Mouse (Mus musculus) cerebellum, adult 11-12 months (tissue): ENCODE measurements around the gene F11r.

Experiments
- DNase-seq: peaks from one replicate; pipeline ENCODE4 v3.0.0; 2022

F11r gene

DNA sequence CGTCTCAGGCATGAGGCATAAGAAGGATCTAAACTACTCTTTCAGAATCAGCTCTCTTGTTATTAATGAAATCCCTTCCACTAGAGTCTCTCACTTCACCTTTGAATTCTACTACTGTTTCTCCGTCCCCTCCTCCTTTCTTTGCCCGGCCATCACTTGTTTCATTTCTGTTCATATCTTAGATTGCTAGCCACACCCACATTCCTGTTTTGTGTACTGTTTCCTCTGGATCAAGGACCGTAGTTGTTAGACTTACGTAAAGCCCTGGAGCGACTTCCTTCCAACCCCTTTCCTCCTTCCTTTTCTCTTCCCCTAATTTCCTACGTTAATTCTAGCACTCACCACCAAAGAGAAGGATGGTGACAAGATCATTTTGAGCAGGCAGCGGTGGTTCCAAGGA, 1.7 kb downstream of the F11r start:
- no peak for DNase-seq

DNA sequence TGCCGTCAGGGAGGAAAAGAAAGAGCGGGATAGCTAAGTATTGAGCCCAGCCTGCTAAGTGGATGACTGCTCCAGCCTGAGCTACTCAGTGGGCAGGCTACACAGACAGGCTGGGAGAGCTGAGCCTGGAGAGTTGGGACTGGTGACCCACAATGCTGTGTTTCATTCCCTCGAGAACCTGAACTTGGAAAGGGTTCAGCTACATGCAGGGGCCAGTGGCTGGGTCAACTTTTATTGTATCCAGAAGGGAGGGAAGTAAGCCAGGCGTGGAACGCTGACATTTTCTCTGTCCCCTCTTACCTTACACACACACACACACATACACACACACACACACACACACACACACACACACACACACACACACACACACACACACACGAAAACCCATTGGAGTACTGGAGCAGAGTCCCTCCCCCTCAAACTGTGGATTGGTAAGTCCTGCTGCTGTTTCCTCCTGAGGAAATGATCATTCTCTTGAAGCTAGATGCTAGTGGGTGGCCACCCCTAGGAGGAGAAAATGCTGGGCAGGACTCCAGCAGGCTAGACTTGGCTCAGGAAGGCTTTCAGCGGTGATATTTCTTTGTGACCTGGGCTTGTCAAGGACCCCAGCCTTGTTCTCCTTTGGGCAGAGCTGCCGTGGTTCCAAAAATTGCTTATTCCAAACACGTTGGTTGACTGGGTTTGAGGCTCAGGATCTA, 2.8 kb downstream of the F11r start:
- no peak for DNase-seq

- DNase-seq, result no peak
Observed at GRCm38 (mm10) chr1:171441466-171442412, 4.4 kb downstream of the F11r start.

- DNase-seq, result no peak
Observed at GRCm38 (mm10) chr1:171442413-171442760, 5.1 kb downstream of the F11r start.

GRCm38 (mm10) chr1:171445050-171445449, 7.7 kb downstream of the F11r start:
- DNase-seq, result no peak

DNA sequence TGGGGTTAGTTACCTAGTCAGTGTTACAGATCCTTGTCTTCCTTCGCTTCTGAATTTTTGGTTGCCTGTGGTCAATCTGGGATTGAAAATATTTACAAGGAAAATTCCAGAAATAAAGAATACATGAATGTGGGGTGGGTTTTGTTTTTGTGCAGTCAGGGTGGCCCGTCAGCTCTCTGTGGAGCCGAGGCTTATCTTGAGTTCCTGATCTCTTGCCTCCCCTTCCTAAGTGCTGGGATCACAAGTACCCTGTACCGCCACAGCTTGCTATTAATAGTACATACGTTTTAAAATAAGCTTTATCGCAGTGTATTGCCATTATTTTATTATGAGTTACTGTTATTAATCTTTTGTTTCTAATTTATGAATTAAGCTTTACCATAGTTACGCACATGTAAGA, 9.5 kb downstream of the F11r start:
- DNase-seq, result no peak

DNA sequence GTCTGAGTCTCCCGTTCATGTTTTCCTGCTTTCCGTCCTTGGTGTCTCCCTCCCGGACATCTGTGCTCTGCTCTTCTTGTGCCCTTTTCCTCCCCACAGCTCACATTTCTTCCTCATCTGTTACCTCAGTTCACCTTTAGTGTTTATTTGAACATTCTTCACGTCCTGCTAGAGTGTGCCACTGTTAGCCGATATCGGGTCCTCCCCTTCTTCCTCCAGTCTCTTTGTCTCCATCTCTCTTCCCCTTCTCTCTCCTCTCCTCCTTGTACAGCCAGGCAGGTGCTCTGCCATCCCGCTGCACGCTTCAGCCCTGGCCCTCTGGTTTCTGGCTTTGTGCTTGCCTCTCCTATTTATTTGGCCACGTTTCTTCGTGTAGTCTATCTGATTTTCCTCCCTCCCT, 10.4 kb downstream of the F11r start:
- no peak for DNase-seq

DNA sequence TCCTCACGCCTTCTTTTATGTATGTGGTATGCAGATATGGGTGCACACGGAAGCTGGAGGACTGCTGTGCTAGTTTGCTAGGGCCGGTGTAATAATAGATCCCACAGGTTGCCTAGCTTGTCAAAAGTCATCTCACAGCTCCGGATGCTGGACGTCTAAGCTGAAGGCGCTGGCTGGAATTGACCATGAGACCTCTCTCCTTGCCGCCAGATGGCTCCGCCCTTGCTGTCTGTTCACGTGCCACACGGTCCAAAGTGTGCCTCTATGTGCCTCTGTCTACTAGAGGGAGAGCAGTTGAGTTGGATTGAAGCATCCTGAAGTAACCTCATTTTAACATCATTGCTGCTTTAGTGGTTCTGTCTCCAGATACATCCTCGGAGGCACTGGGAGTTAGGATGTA, 12.7 kb downstream of the F11r start:
- no peak for DNase-seq

DNA sequence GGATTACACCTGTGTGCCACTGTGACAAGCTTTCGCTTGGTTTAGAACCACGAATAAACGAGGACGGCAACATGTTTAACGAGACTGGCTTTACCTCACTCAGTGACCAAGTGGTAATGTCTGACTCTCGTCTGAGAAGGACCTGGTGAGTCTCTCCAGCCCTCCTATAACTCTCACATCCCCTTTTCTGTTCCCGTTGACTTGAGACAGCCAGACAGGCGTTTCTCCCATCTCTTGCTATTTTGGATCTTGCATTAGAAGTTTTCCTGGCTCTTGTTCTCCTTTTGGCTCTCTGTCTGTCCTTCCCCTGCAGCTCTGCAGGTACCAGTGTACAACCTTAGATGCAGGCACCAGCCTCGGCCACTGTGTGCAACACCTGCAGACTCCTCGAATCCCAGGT, 13.7 kb downstream of the F11r start:
- DNase-seq, result no peak

GRCm38 (mm10) chr1:171452522-171452921, 15.2 kb downstream of the F11r start:
- no peak for DNase-seq

- no peak for DNase-seq
Observed at GRCm38 (mm10) chr1:171452923-171453322, 15.6 kb downstream of the F11r start.

GRCm38 (mm10) chr1:171454926-171455325, 17.6 kb downstream of the F11r start:
- no peak for DNase-seq

DNA sequence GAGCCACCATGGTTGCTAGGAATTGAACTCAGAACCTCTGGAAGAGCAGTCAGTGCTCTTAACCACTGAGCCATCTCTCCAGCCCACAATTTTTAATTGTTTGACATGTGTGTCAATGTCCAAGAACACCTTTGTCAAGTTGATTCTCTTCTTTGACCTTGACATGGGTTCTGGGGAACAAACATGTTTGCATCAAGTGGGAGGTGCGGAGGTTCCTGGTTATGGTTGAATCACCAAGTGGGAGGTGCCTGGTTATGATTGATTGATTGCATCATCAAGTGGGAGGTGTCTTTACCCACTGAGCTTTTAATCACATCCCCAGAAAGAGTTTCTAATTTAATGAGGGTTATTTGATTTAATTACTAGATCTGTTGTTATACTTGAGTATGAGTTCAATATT, 20.2 kb downstream of the F11r start:
- DNase-seq, result no peak

DNA sequence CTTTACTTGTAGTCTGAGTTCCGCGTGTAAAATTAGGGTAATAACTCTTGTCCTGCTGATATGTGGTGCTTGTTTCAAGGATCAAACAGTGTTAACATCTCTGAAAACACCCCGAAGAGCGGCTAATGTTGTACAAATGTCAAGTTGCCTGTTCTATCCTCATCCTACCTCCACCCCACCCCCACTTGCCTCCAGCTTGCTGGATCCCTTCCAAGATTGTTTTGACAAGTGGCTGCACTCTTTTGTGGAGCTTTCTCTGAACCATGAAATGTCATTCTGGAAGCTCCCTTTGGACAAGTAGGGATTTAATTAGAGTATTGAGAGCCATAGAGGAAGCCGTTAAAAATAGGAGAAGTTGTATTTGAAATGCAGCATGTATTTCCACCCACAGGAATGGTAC, 22.5 kb downstream of the F11r start:
- DNase-seq, result no peak

DNA sequence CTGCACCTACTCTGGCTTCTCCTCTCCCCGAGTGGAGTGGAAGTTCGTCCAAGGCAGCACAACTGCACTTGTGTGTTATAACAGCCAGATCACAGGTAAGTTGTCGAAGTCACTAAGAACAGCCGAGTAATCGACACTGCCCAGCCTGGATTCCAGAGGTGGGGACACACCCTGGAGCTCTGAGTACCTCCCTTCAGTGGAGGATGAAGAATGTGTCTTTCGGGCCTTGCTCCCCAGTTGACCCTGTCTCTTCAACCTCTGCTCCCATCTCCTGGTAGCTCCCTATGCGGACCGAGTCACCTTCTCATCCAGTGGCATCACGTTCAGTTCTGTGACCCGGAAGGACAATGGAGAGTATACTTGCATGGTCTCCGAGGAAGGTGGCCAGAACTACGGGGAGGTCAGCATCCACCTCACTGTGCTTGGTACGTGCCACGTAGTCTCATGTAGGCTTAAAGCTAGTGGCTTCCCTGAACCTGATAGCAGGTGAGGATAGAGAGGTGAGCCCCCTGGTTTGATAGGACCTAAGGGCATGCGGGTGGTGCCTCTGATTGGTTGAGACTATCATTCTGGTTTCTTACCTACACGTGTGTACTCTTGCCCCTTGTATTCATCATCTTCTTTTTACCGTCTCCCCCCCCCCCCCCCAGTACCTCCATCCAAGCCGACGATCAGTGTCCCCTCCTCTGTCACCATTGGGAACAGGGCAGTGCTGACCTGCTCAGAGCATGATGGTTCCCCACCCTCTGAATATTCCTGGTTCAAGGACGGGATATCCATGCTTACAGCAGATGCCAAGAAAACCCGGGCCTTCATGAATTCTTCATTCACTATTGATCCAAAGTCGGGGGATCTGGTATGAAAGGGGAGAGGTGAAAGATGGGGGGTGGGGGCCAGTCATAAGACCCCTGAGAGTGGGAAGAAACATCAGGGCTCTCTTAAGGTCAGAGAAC, 23.5 kb downstream of the F11r start:
- no peak for DNase-seq

DNA sequence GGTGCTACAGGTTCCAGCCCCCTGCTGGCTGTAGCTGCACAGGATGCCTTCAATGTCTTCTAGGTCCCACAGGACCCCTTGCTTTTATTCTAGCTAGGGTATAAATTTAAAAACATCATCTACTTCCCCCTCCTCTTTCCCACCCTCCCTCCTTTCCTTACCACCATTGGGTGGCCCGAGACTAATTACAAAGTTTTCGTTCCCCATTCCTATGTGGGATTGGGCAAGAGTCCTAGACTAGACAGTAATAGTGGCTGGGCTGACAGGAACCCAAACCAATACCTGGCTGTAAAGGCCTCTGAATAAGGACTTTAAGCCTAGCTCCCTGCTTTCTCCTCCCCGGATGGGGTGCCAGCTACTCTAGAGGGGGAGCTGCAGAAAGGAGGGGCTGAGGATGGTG, 25.8 kb downstream of the F11r start:
- DNase-seq, result no peak

GRCm38 (mm10) chr1:171465749-171466412, 28.5 kb downstream of the F11r start:
- no peak for DNase-seq

DNA sequence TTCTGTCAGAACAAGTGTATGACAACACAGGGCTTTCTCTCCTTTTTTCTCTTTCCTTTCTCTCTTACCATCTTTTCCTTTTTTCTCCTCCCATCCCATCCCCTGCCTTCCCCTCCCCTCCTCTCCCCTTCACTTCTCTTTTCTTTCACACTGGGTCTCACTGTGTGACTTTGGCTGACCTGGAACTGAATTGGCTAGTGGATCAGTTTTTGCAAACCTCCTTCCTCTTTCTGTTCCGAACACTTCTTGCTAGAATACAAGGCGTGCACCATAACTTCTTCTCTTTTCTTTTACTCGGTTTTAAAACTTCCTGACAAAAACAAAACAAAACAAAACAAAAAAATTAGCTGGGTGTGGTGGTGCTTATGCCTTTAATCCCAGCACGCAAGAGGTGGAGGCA, 29.2 kb downstream of the F11r start:
- no peak for DNase-seq

DNA sequence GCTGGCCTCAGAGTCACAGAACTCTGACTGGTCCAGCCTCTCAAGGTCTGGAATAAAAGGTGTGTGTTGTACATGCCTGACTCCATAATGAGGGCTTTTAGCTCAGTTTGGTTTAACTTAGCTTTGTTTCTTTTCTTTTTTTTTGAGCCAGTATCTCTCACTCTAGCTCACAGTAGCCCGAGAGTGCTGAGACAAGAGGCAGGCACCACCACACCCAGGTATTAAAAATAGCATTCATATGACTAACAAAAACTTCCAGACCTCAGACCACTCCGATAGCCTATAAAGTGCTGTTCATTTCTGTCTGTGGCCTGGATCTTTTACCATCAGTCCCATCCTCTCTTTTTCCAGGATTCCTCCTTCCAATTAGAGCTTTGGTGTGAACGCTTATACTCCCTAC, 32.3 kb downstream of the F11r start:
- DNase-seq, result no peak

DNA sequence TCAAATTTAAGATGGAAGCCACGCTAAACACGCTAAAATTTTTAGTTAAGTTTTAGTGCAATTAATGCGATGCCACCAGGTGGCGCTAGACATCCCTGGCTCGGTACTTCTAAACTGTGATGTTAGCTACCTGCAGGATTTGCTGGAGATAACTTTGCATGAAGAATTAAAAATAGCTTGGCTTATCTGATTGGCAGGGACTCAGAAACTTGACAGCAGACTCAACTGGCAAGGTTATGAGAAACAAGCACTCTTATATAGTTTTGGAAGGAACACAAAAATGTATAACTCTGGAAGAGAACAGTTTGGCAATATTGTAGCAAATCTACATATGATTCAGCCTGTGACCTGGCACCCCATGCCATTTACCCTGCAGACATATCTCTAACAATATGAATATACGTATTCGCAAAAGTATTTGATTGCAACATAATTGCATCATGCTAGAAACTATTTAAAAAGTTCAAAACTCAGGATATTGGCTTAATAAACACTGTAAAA, 33.1 kb downstream of the F11r start:
- DNase-seq, result peak; percentile 18

- DNase-seq, result no peak
Observed at GRCm38 (mm10) chr1:171470896-171471295, 33.6 kb downstream of the F11r start.

GRCm38 (mm10) chr1:171471452-171471851, 34.1 kb downstream of the F11r start:
- DNase-seq, result no peak
